Mouse (Mus musculus): Measurements from ENCODE around the gene Fbxw11.
A peak's percentile ranks its signal among the peaks of the same experiment; 100 is the strongest.
"Not testable (repeated sequence)": the region's sequence is repeated elsewhere in the genome, so short reads cannot be mapped to it uniquely, and the experiment has no call there.

Gene Fbxw11

GRCm38 (mm10) chr11:32677811-32678210 is 35.3 kb downstream of the Fbxw11 start:
- DNase-seq: no peak

- DNase-seq: not testable (repeated sequence)
Observed at GRCm38 (mm10) chr11:32679091-32679490, 36.6 kb downstream of the Fbxw11 start.

- DNase-seq: peak in 1 of 2 experiments; percentile 54
Observed at GRCm38 (mm10) chr11:32680014-32680413, 37.5 kb downstream of the Fbxw11 start.

GRCm38 (mm10) chr11:32681192-32681795 is 38.8 kb downstream of the Fbxw11 start:
- no peak for DNase-seq

- DNase-seq: no peak
Observed at GRCm38 (mm10) chr11:32682335-32683102, 40.0 kb downstream of the Fbxw11 start.

- DNase-seq: no peak
Observed at GRCm38 (mm10) chr11:32684690-32685254, 42.2 kb downstream of the Fbxw11 start.

GRCm38 (mm10) chr11:32688245-32688855 is 45.8 kb downstream of the Fbxw11 start:
- no peak for DNase-seq

GRCm38 (mm10) chr11:32689510-32689909 is 47.0 kb downstream of the Fbxw11 start:
- peak in 1 of 2 experiments; percentile 43 for DNase-seq

- DNase-seq: no peak
Observed at GRCm38 (mm10) chr11:32692834-32693233, 50.3 kb downstream of the Fbxw11 start.

- DNase-seq: peak in 1 of 2 experiments; percentile 51
Observed at GRCm38 (mm10) chr11:32693431-32694141, 51.1 kb downstream of the Fbxw11 start.

- DNase-seq: not testable (repeated sequence)
Observed at GRCm38 (mm10) chr11:32694322-32695003, 51.9 kb downstream of the Fbxw11 start.

GRCm38 (mm10) chr11:32696446-32697090 is 54.0 kb downstream of the Fbxw11 start:
- DNase-seq: no peak

GRCm38 (mm10) chr11:32697695-32698094 is 55.2 kb downstream of the Fbxw11 start:
- DNase-seq: no peak

- no peak for DNase-seq
Observed at GRCm38 (mm10) chr11:32699913-32700493, 57.5 kb downstream of the Fbxw11 start.

- no peak for DNase-seq
Observed at GRCm38 (mm10) chr11:32701566-32701965, 59.0 kb downstream of the Fbxw11 start.

GRCm38 (mm10) chr11:32704241-32704890 is 61.8 kb downstream of the Fbxw11 start:
- no peak for DNase-seq

GRCm38 (mm10) chr11:32706406-32706993 is 64.0 kb downstream of the Fbxw11 start:
- DNase-seq: no peak

- no peak for DNase-seq
Observed at GRCm38 (mm10) chr11:32707481-32707880, 65.0 kb downstream of the Fbxw11 start.

- no peak for DNase-seq
Observed at GRCm38 (mm10) chr11:32708739-32709501, 66.4 kb downstream of the Fbxw11 start.

- peak; percentile 75 to 82 for DNase-seq
Observed at GRCm38 (mm10) chr11:32709563-32709962, 67.0 kb downstream of the Fbxw11 start.

All from cerebellum, postnatal 14 days (tissue).